21 mouse cellular contexts compared by ENCODE assay signal in genomic region chr5:118472291-118472690, GRCm38 (mm10).
"Had no signal": no experiment of that assay in that cellular context is flagged by ENCODE, and none has a peak within 500 bp of the region (broad histone marks: within the 10 kb centered on the region; RNA-seq: fewer than 3 reads in every experiment).

No protein-coding gene starts in this region.

- H3K9me3 ChIP-seq: heart, embryonic 10.5 days; heart, embryonic 12.5 days; hindbrain, embryonic 13.5 days; hindbrain, embryonic 15.5 days; intestine, embryonic 15.5 days; limb, embryonic 10.5 days; limb, embryonic 12.5 days; liver, embryonic 13.5 days; liver, embryonic 15.5 days had no signal

- H3K27ac ChIP-seq: hindbrain, embryonic 13.5 days; hindbrain, embryonic 15.5 days; intestine, embryonic 15.5 days; layer of hippocampus, adult 2 months; left cerebral cortex, adult 2 months had no signal

- H3K4me1 ChIP-seq: hindbrain, embryonic 15.5 days; intestine, embryonic 15.5 days had no signal

- H3K9ac ChIP-seq: heart, embryonic 12.5 days; hindbrain, embryonic 13.5 days; hindbrain, embryonic 15.5 days; intestine, embryonic 15.5 days; limb, embryonic 12.5 days; liver, embryonic 15.5 days had no signal

- DNase-seq: gastrocnemius, postnatal 36 days; heart, adult 18-20 months; heart, postnatal 10 days; heart, postnatal 4 days; kidney, adult 18-20 months; kidney, adult 8-10 months; kidney, postnatal 10 days; kidney, postnatal 25 days; kidney, postnatal 4 days; liver; liver, embryonic 13.5 days had no signal

- H3K4me3 ChIP-seq: heart, embryonic 10.5 days; heart, embryonic 12.5 days; hindbrain, embryonic 13.5 days; hindbrain, embryonic 15.5 days; intestine, embryonic 15.5 days; layer of hippocampus, adult 2 months; left cerebral cortex, adult 2 months; limb, embryonic 10.5 days; limb, embryonic 12.5 days; liver, embryonic 13.5 days; liver, embryonic 15.5 days had no signal

- H3K36me3 ChIP-seq: heart, embryonic 10.5 days; heart, embryonic 12.5 days; hindbrain, embryonic 13.5 days; hindbrain, embryonic 15.5 days; intestine, embryonic 15.5 days; limb, embryonic 10.5 days; limb, embryonic 12.5 days; liver, embryonic 13.5 days; liver, embryonic 15.5 days had no signal
